9 mouse cellular contexts compared by ENCODE assay signal in the genomic region with DNA sequence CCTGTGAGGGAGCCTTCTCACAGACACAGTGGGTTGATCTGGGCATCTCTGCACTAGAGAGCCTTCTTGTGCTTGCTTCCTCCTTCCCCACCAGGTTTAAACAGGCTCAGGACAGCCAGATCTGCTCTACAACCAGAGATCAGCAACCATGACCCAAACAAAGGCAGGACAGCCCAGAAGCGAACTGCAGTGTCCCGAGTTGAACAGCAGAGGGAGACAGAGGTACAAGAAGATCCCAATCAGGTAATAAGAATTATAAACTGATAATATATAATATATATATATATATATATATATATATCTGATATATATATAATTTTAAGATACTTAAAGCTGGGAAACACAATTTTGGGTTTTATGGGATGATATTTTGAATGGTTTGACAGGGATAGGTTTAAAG. TPM values are rescaled to one million over a fixed set of nuclear protein-coding genes. Genes with fewer than 3 reads are reported as not detected.
DNase-seq lines count a peak whose midpoint lies in the region; TF ChIP-seq lines count a peak whose summit lies in the region.
"Had no signal": no experiment of that assay in that cellular context is flagged by ENCODE, and none has a peak within 500 bp of the region (broad histone marks: within the 10 kb centered on the region; RNA-seq: fewer than 3 reads in every experiment).

No protein-coding gene starts in this region.

- no peaks in the 10 kb centered on the region for H3K36me3 ChIP-seq in limb, embryonic 10.5 days
- H3K36me3 ChIP-seq: midbrain, embryonic 12.5 days had no signal

- WGBS in cerebellum, adult 2 months = 2% methylated on average over 2 of the region's 2 CpGs
- 5% methylated on average over 2 of the region's 2 CpGs for WGBS in limb, embryonic 10.5 days

- no peaks in the 10 kb centered on the region for H3K27me3 ChIP-seq in cerebellum, adult 2 months (ENCODE audit: control insufficient read depth, insufficient read depth, low read length)
- no peaks in the 10 kb centered on the region for H3K27me3 ChIP-seq in limb, embryonic 10.5 days (ENCODE audit: low read depth, poor library complexity, severe bottlenecking)
- H3K27me3 ChIP-seq: midbrain, embryonic 12.5 days had no signal

- H3K27ac ChIP-seq in cerebellum, adult 2 months (ENCODE audit: insufficient read depth, low read length) = no peak overlapping the region
- peak overlapping the region; percentile 72 for H3K27ac ChIP-seq in limb, embryonic 10.5 days
- H3K27ac ChIP-seq: midbrain, embryonic 12.5 days had no signal

- H3K4me1 ChIP-seq in cerebellum, adult 2 months (ENCODE audit: control insufficient read depth, insufficient read depth, low read length) = no peaks in the 10 kb centered on the region
- no peaks in the 10 kb centered on the region for H3K4me1 ChIP-seq in limb, embryonic 10.5 days
- H3K4me1 ChIP-seq: midbrain, embryonic 12.5 days had no signal

- TF ChIP-seq CTCF in cerebellum, adult 2 months (IDR thresholded peaks at IDR 0.05; ENCODE audit: borderline replicate concordance, insufficient read depth, low read depth, low read length) = peak; percentile 67

- H3K4me3 ChIP-seq in cerebellum, adult 2 months (replicated peaks; ENCODE audit: insufficient read depth, low read depth, low read length) = no peak overlapping the region
- H3K4me3 ChIP-seq in limb, embryonic 10.5 days = no peak overlapping the region
- H3K4me3 ChIP-seq: midbrain, embryonic 12.5 days had no signal

- no peaks in the 10 kb centered on the region for H3K9me3 ChIP-seq in limb, embryonic 10.5 days (replicated peaks)
- H3K9me3 ChIP-seq: midbrain, embryonic 12.5 days had no signal

- no peak for TF ChIP-seq POLR2A in cerebellum, adult 2 months (IDR thresholded peaks at IDR 0.05; ENCODE audit: borderline replicate concordance, insufficient read depth, low read length)

- DNase-seq in cerebellum, adult 2 months = peak; percentile 10 to 17
- no peak for DNase-seq in cerebellum, adult 11-12 months
- DNase-seq in layer of hippocampus, adult 11-12 months (ENCODE audit: low spot score) = peak; percentile 6
- no peak for DNase-seq in layer of hippocampus, adult 9-10 months (ENCODE audit: low spot score)
- DNase-seq in CD4-positive, CD25-positive, alpha-beta regulatory T cell, adult 2 months (ENCODE audit: low read depth, low spot score) = peak; percentile 62
- DNase-seq in cerebellum, postnatal 25 days = peak; percentile 27 to 51
- peak; percentile 52 for DNase-seq in limb, embryonic 10.5 days (ENCODE audit: low spot score)
- DNase-seq in thymus, postnatal 0 days (ENCODE audit: low spot score) = peak; percentile 50

RNA-seq across cellular contexts. Expression of a gene that starts 22.5 kb away (rescaled TPM):
- 0.80 and 0.82 TPM in 2 replicates for polyA plus RNA-seq in cerebellum, adult 2 months (2012; rRNA removed)
- not detected in 2 replicates for polyA plus RNA-seq in limb, embryonic 10.5 days (2016; fragmentation: Nextera tagmentation; extraction: Ambion mirVana)
- polyA plus RNA-seq in thymus, postnatal 0 days (2015; fragmentation: Nextera tagmentation; extraction: Ambion mirVana) = 1.5 and 2.3 TPM in 2 replicates
- polyA plus RNA-seq: midbrain, embryonic 12.5 days had no signal

RNA-seq across cellular contexts. Expression of a gene that starts 51.0 kb away (rescaled TPM):
- polyA plus RNA-seq in cerebellum, adult 2 months (2012; rRNA removed) = 0.02 TPM in 1 of 2 replicates, not detected in the other
- polyA plus RNA-seq in limb, embryonic 10.5 days (2016; fragmentation: Nextera tagmentation; extraction: Ambion mirVana) = 0.09 and 0.11 TPM in 2 replicates
- polyA plus RNA-seq in thymus, postnatal 0 days (2015; fragmentation: Nextera tagmentation; extraction: Ambion mirVana) = 0.08 TPM in 1 of 2 replicates, not detected in the other
- polyA plus RNA-seq: midbrain, embryonic 12.5 days had no signal

RNA-seq across cellular contexts. Expression of a gene that starts 54.1 kb away (rescaled TPM):
- polyA plus RNA-seq in cerebellum, adult 2 months (2012; rRNA removed) = 67.2 and 99.9 TPM in 2 replicates
- polyA plus RNA-seq in limb, embryonic 10.5 days (2016; fragmentation: Nextera tagmentation; extraction: Ambion mirVana) = 769 and 872 TPM in 2 replicates
- 53.2 and 64.1 TPM in 2 replicates for polyA plus RNA-seq in thymus, postnatal 0 days (2015; fragmentation: Nextera tagmentation; extraction: Ambion mirVana)

Comparison
In these comparisons a context has a peak if more than half of its experiments do, and no peak if none do; other contexts are left out.
1. DNase-seq: peak in cerebellum, adult 2 months (2 of 2), layer of hippocampus, adult 11-12 months (single experiment), CD4-positive, CD25-positive, alpha-beta regulatory T cell, adult 2 months (single experiment), cerebellum, postnatal 25 days (2 of 2), limb, embryonic 10.5 days (single experiment) and thymus, postnatal 0 days (single experiment); none in cerebellum, adult 11-12 months (single experiment) and layer of hippocampus, adult 9-10 months (single experiment).